Mouse (Mus musculus): Measurements from ENCODE around the gene Olfr726. TPM values are rescaled to one million over a fixed set of nuclear protein-coding genes. Genes with fewer than 3 reads are reported as not detected.

Olfr726 gene
- not detected for polyA plus RNA-seq (2014; fragmentation: Illumina TruSeq; extraction: RNeasy Lipid Tissue Mini Kit (QIAGEN cat#74804); ENCODE audit: low read depth, low replicate concordance)

DNA sequence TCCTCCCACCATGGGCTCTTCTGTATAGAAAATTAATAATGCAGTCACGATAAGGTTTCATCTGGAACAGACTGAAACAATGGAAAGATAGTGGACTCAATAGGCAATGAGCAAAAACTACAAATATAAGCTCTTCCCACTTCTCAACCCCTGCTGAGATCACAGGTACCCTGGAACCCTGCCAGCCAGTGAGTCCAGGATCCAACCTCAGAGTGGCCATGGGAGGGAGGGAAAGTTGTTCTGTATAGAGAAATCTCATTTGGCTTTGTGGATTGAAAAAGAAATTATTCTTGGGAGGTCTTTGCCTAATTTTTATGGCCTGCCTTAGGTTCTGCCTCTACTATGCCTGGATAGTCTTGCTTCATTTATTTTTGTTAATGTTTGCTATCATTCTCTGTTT is at the start of gene Olfr726:
Gene Olfr726 (minus strand): TSS at position 101 of the 400 bp plus-strand sequence.

DNA sequence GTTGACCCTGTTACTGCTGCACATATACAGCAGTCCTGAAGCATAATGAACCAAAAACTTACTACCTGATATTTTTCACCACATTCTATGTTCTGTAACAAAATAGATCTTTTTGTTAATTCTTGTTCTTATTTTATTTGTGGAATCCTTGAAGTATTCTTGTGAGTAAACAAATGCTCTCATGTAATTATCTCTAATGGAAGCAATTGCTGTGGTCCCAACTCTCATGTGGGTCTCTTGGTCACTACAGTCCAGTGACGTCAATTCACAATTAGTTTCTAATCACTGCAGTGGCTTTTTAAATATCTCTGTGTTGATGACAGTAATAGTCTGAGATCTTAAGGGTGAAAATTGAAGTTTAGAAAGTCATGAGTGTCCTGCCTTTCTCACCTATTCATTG is 32.1 kb upstream of the Olfr726 start, which contains the start of gene Olfr727:
Gene Olfr727 (plus strand): TSS at position 301 of the 400 bp plus-strand sequence.

DNA sequence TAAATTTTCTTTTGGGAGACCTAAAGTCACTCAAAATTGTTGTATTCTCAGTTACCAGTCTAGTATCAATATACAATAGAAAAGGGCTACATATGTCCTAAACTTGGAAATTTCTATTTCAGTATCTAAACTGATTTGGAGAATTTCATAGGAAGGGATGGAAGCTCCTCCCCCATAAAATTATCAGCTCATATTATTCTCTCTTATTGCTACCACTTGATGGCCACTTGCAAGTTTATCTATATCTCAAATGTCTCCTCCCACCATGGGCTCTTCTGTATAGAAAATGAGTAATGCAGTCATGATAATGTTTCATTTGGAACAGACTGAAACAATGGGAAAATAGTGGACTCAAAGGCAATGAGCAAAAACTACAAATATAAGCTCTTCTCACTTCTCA is 50.5 kb downstream of the Olfr726 start, which contains the start of gene Olfr725:
Gene Olfr725 (minus strand): TSS at position 101 of the 400 bp plus-strand sequence.

Other genes with a start within 250 kb of the Olfr726 start
- not detected for gene Olfr722, start 189.0 kb downstream of the Olfr726 start, polyA plus RNA-seq (2014; fragmentation: Illumina TruSeq; extraction: RNeasy Lipid Tissue Mini Kit (QIAGEN cat#74804); ENCODE audit: low read depth, low replicate concordance)
- not detected for gene Olfr723, start 159.2 kb downstream of the Olfr726 start, polyA plus RNA-seq (2014; fragmentation: Illumina TruSeq; extraction: RNeasy Lipid Tissue Mini Kit (QIAGEN cat#74804); ENCODE audit: low read depth, low replicate concordance)
- not detected for gene Olfr724, start 127.7 kb downstream of the Olfr726 start, polyA plus RNA-seq (2014; fragmentation: Illumina TruSeq; extraction: RNeasy Lipid Tissue Mini Kit (QIAGEN cat#74804); ENCODE audit: low read depth, low replicate concordance)
- gene Olfr725, start 50.6 kb downstream of the Olfr726 start, polyA plus RNA-seq (2014; fragmentation: Illumina TruSeq; extraction: RNeasy Lipid Tissue Mini Kit (QIAGEN cat#74804); ENCODE audit: low read depth, low replicate concordance) = not detected
- not detected for gene Olfr727, start 32.2 kb upstream of the Olfr726 start, polyA plus RNA-seq (2014; fragmentation: Illumina TruSeq; extraction: RNeasy Lipid Tissue Mini Kit (QIAGEN cat#74804); ENCODE audit: low read depth, low replicate concordance)
- gene Olfr728, start 51.7 kb upstream of the Olfr726 start, polyA plus RNA-seq (2014; fragmentation: Illumina TruSeq; extraction: RNeasy Lipid Tissue Mini Kit (QIAGEN cat#74804); ENCODE audit: low read depth, low replicate concordance) = not detected
- gene Olfr729, start 62.0 kb upstream of the Olfr726 start, polyA plus RNA-seq (2014; fragmentation: Illumina TruSeq; extraction: RNeasy Lipid Tissue Mini Kit (QIAGEN cat#74804); ENCODE audit: low read depth, low replicate concordance) = not detected
- gene Olfr730, start 97.2 kb upstream of the Olfr726 start, polyA plus RNA-seq (2014; fragmentation: Illumina TruSeq; extraction: RNeasy Lipid Tissue Mini Kit (QIAGEN cat#74804); ENCODE audit: low read depth, low replicate concordance) = not detected
- gene Olfr731, start 150.9 kb upstream of the Olfr726 start, polyA plus RNA-seq (2014; fragmentation: Illumina TruSeq; extraction: RNeasy Lipid Tissue Mini Kit (QIAGEN cat#74804); ENCODE audit: low read depth, low replicate concordance) = not detected
- not detected for gene Olfr732, start 193.3 kb upstream of the Olfr726 start, polyA plus RNA-seq (2014; fragmentation: Illumina TruSeq; extraction: RNeasy Lipid Tissue Mini Kit (QIAGEN cat#74804); ENCODE audit: low read depth, low replicate concordance)
- gene Olfr733, start 210.6 kb upstream of the Olfr726 start, polyA plus RNA-seq (2014; fragmentation: Illumina TruSeq; extraction: RNeasy Lipid Tissue Mini Kit (QIAGEN cat#74804); ENCODE audit: low read depth, low replicate concordance) = not detected
- not detected for gene Olfr734, start 235.8 kb upstream of the Olfr726 start, polyA plus RNA-seq (2014; fragmentation: Illumina TruSeq; extraction: RNeasy Lipid Tissue Mini Kit (QIAGEN cat#74804); ENCODE audit: low read depth, low replicate concordance)